Mouse (Mus musculus) intestine, postnatal 0 days (tissue): ENCODE results near the gene Amotl2. TPM values are rescaled to one million over a fixed set of nuclear protein-coding genes. Genes with fewer than 3 reads are reported as not detected.

ENCODE experiments used
- ATAC-seq: fragments of 200-750 bp; cut with Nextera tagmentation; 2 replicates; pipeline ENCODE4 v1.8.0; 2017; ENCODE audit warnings: mild to moderate bottlenecking, moderate TSS enrichment, moderate library complexity
- H3K27ac ChIP-seq: fragments of 300-500 bp; sonication (generic); 2 replicates; pipeline ENCODE4 v1.5.1; 2014; ENCODE audit warnings: mild to moderate bottlenecking, low read depth, low read length, moderate library complexity
- H3K27me3 ChIP-seq: fragments of 300-500 bp; sonication (generic); replicated peaks from 2 replicates; pipeline ENCODE4 v1.6.1; 2014; ENCODE audit warnings: low read length, mixed read lengths; ENCODE audit not compliant: control insufficient read depth, insufficient read depth
- H3K36me3 ChIP-seq: fragments of 300-500 bp; sonication (generic); 2 replicates; pipeline ENCODE4 v1.6.1; 2014; ENCODE audit warnings: mild to moderate bottlenecking, moderate library complexity; ENCODE audit not compliant: control insufficient read depth, insufficient read depth
- H3K4me1 ChIP-seq: fragments of 300-500 bp; sonication (generic); replicated peaks from 2 replicates; pipeline ENCODE4 v1.6.1; 2014; ENCODE audit warnings: antibody characterized with exemption, low read length, mixed read lengths; ENCODE audit not compliant: control insufficient read depth, insufficient read depth
- H3K4me2 ChIP-seq: fragments of 300-500 bp; sonication (generic); replicated peaks from 2 replicates; pipeline ENCODE4 v1.6.1; 2014; ENCODE audit warnings: low read depth, mild to moderate bottlenecking, moderate library complexity
- H3K4me3 ChIP-seq: fragments of 300-500 bp; sonication (generic); 2 replicates; pipeline ENCODE4 v1.5.1; 2014; ENCODE audit warnings: low read depth, low read length
- H3K9ac ChIP-seq: fragments of 300-500 bp; sonication (generic); 2 replicates; pipeline ENCODE4 v1.6.1; 2014; ENCODE audit warnings: mild to moderate bottlenecking, low read depth, low read length
- H3K9me3 ChIP-seq: fragments of 300-500 bp; sonication (generic); 2 replicates; pipeline ENCODE4 v1.6.1; 2016; ENCODE audit warnings: mixed run types; ENCODE audit not compliant: control insufficient read depth
- CTCF ChIP-seq: sonication (generic); IDR thresholded peaks from 2 replicates; pipeline ENCODE4 v1.5.1; 2016; ENCODE audit warnings: low read depth, mild to moderate bottlenecking, control low read depth, antibody characterized with exemption, moderate library complexity
- WGBS: fragments of 180-500 bp; shearing (Covaris S2); extraction: QIAGEN DNeasy Blood & Tissue Kit; methylation state at CpG from one replicate; pipeline ENCODE4 v1.1.7; 2014; 5-methylcytosine and 5-hydroxymethylcytosine counted together
- polyA plus RNA-seq: library from polyadenylated mRNA; unstranded; fragments of >200 nt; fragmentation: Nextera tagmentation; extraction: Ambion mirVana; gene quantifications from 2 replicates; pipeline ENCODE4 v1.2.1, GENCODE M21; 2015

The Amotl2 gene
- 12.4 and 13.4 TPM in 2 replicates for polyA plus RNA-seq

- no peaks in the 10 kb centered on the region for H3K4me1 ChIP-seq
- H3K36me3 ChIP-seq = peaks cover 14% of the 10 kb centered on the region
- no peaks in the 10 kb centered on the region for H3K9me3 ChIP-seq
- H3K4me3 ChIP-seq = peak within 1 kb of the TSS; percentile 85
- WGBS = 20% methylated on average over 22 of the region's 22 CpGs
- peak within 1 kb of the TSS; percentile 97 for H3K27ac ChIP-seq
- ATAC-seq = no peak
- H3K9ac ChIP-seq = peak within 1 kb of the TSS; percentile 93
- no peaks in the 10 kb centered on the region for H3K27me3 ChIP-seq
- peak within 1 kb of the TSS; percentile 96 for H3K4me2 ChIP-seq
- TF ChIP-seq CTCF = no peak
Observed at GRCm38 (mm10) chr9:102716481-102717163, at the start of gene Amotl2. Gene Amotl2 (plus strand): TSS chr9:102716672.

GRCm38 (mm10) chr9:102668115-102668514, 48.4 kb upstream of the Amotl2 start:
- TF ChIP-seq CTCF = no peak
- Histone ChIP-seq H3K27me3 (no peaks in the 10 kb centered on the region), H3K27ac (no peak overlapping the region), H3K36me3 (no peaks in the 10 kb centered on the region), H3K4me1 (no peaks in the 10 kb centered on the region), H3K4me3 (no peak overlapping the region), H3K4me2 (no peak overlapping the region), H3K9me3 (no peaks in the 10 kb centered on the region), H3K9ac (no peak overlapping the region)
- 50% methylated on average over 6 of the region's 6 CpGs for WGBS
- no peak for ATAC-seq

GRCm38 (mm10) chr9:102668906-102669305, 47.6 kb upstream of the Amotl2 start:
- H3K36me3 ChIP-seq = no peaks in the 10 kb centered on the region
- no peak overlapping the region for H3K27ac ChIP-seq
- no peak overlapping the region for H3K4me2 ChIP-seq
- ATAC-seq = no peak
- no peaks in the 10 kb centered on the region for H3K27me3 ChIP-seq
- no peaks in the 10 kb centered on the region for H3K4me1 ChIP-seq
- no peaks in the 10 kb centered on the region for H3K9me3 ChIP-seq
- TF ChIP-seq CTCF = no peak
- no peak overlapping the region for H3K9ac ChIP-seq
- no peak overlapping the region for H3K4me3 ChIP-seq
- 88% methylated on average over 12 of the region's 12 CpGs for WGBS

GRCm38 (mm10) chr9:102673381-102673780, 43.1 kb upstream of the Amotl2 start:
- no peak overlapping the region for H3K4me3 ChIP-seq
- TF ChIP-seq CTCF = no peak
- H3K9ac ChIP-seq = no peak overlapping the region
- H3K4me1 ChIP-seq = no peaks in the 10 kb centered on the region
- no peak for ATAC-seq
- H3K9me3 ChIP-seq = no peaks in the 10 kb centered on the region
- H3K4me2 ChIP-seq = no peak overlapping the region
- H3K27me3 ChIP-seq = no peaks in the 10 kb centered on the region
- no peak overlapping the region for H3K27ac ChIP-seq
- 76% methylated on average over 7 of the region's 7 CpGs for WGBS
- no peaks in the 10 kb centered on the region for H3K36me3 ChIP-seq

GRCm38 (mm10) chr9:102675922-102676321, 40.5 kb upstream of the Amotl2 start:
- 56% methylated on average over 5 of the region's 5 CpGs for WGBS
- peak; percentile 73 for ATAC-seq

GRCm38 (mm10) chr9:102681470-102681869, 35.0 kb upstream of the Amotl2 start:
- Histone ChIP-seq H3K9ac (no peak overlapping the region), H3K27me3 (no peaks in the 10 kb centered on the region), H3K4me1 (0 out of 2 replicates have a peak, but pooled peaks cover 4% of the 10 kb centered on the region), H3K27ac (no peak overlapping the region), H3K9me3 (no peaks in the 10 kb centered on the region), H3K36me3 (no peaks in the 10 kb centered on the region), H3K4me3 (no peak overlapping the region), H3K4me2 (no peak overlapping the region)
- no peak for ATAC-seq
- 30% methylated on average over 7 of the region's 7 CpGs for WGBS
- no peak for TF ChIP-seq CTCF

More at GRCm38 (mm10) chr9:102675922-102676321, 40.5 kb upstream of the Amotl2 start:
- H3K27me3 ChIP-seq = no peaks in the 10 kb centered on the region
- no peak overlapping the region for H3K27ac ChIP-seq
- no peak overlapping the region for H3K4me3 ChIP-seq
- H3K36me3 ChIP-seq = no peaks in the 10 kb centered on the region
- TF ChIP-seq CTCF = no peak
- no peak overlapping the region for H3K4me2 ChIP-seq
- H3K9ac ChIP-seq = no peak overlapping the region
- no peaks in the 10 kb centered on the region for H3K4me1 ChIP-seq
- H3K9me3 ChIP-seq = no peaks in the 10 kb centered on the region
